Mouse (Mus musculus): ENCODE data around the gene Efcab11. TPM values are rescaled to one million over a fixed set of nuclear protein-coding genes. Genes with fewer than 3 reads are reported as not detected.
"Not testable (repeated sequence)": the region's sequence is repeated elsewhere in the genome, so short reads cannot be mapped to it uniquely, and the experiment has no call there.

Efcab11 gene
- polyA plus RNA-seq, 1 experiment from 2014 or later: 11.8 TPM

DNA sequence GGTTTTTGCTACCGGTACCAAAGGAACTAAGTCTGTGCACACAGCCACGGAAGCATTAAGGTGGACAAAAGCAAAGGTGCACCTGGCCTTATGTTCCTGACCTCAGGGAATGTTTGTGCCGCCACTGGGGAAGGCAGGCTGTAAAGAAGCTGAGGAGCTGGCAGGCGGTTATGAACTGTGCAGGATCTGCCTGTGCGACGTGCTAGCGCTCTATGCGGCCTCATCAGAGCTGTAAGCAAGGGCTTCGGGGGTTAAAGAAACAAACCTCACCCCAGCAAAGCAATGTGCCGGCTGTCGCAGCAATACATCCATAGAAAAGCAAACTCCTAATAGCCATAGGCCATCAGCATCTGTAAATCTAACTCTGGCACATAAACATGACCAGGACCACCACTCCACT is 46.1 kb downstream of the Efcab11 start:
- no peaks in the 10 kb centered on the region for H3K36me3 ChIP-seq
- H3K9me3 ChIP-seq (replicated peaks): 0 out of 2 replicates have a peak, but pooled peaks cover 6% of the 10 kb centered on the region
- no peak overlapping the region for H3K4me3 ChIP-seq
- H3K27me3 ChIP-seq (replicated peaks): no peaks in the 10 kb centered on the region
- H3K9ac ChIP-seq: no peak overlapping the region
- no peak overlapping the region for H3K4me2 ChIP-seq
- no peaks in the 10 kb centered on the region for H3K4me1 ChIP-seq (replicated peaks)
- H3K27ac ChIP-seq (ENCODE audit: poor library complexity, severe bottlenecking): no peak overlapping the region
- 87% methylated on average over 11 of the region's 11 CpGs for WGBS
- no peak for ATAC-seq (ENCODE audit: insufficient number of reproducible peaks, low FRiP score)

- H3K4me3 ChIP-seq: no peak overlapping the region
- ATAC-seq (ENCODE audit: insufficient number of reproducible peaks, low FRiP score): no peak
- H3K36me3 ChIP-seq: no peaks in the 10 kb centered on the region
- H3K27ac ChIP-seq (ENCODE audit: poor library complexity, severe bottlenecking): no peak overlapping the region
- no peak overlapping the region for H3K9ac ChIP-seq
- H3K4me1 ChIP-seq (replicated peaks): no peaks in the 10 kb centered on the region
- H3K27me3 ChIP-seq (replicated peaks): no peaks in the 10 kb centered on the region
- WGBS: 86% methylated on average over 5 of the region's 5 CpGs
- H3K9me3 ChIP-seq (replicated peaks): 0 out of 2 replicates have a peak, but pooled peaks cover 6% of the 10 kb centered on the region
- H3K4me2 ChIP-seq: no peak overlapping the region
Observed at GRCm38 (mm10) chr12:99837528-99837927, 46.7 kb downstream of the Efcab11 start.

DNA sequence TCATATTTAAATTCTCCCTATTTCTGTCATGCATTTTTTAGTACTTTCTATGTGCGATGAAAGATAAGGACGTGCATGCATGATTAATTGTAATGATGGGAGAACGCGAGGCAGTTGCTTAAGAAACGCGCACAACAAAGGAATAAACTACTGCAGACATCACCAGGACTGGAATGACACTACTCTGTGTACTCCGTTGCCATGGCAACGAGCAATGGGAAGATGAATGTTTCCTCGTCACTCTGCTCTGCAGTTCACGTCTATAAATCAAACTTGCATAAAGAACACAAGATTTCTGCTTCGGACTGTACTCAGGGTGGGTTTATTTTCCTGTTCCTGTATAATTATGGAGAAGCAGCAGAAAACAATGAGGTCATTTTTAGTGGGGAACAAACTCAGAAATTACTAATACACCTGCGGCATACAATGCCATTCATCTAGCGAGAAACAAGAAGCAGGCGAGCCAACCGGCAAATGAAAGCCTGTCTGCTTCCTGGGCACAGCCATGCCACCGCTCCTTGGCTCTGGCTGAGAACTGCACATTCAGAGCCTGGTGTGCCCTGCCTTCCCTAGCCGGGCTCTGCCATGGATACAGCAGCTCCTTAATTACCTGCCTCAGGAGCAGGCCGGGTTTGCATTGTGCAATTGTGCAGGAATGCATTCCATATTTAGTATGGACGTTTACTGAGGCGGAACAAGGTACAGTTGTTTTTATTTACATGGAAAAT is 47.7 kb downstream of the Efcab11 start:
- Histone ChIP-seq H3K4me1 (replicated peaks) (no peaks in the 10 kb centered on the region), H3K9ac (no peak overlapping the region), H3K9me3 (replicated peaks) (0 out of 2 replicates have a peak, but pooled peaks cover 6% of the 10 kb centered on the region), H3K4me3 (no peak overlapping the region), H3K4me2 (no peak overlapping the region), H3K27me3 (replicated peaks) (no peaks in the 10 kb centered on the region), H3K27ac (ENCODE audit: poor library complexity, severe bottlenecking) (no peak overlapping the region), H3K36me3 (no peaks in the 10 kb centered on the region)
- WGBS: 83% methylated on average over 20 of the region's 20 CpGs
- ATAC-seq (ENCODE audit: insufficient number of reproducible peaks, low FRiP score): no peak

GRCm38 (mm10) chr12:99833476-99833875 is 50.8 kb downstream of the Efcab11 start:
- Histone ChIP-seq H3K4me1 (replicated peaks) (no peaks in the 10 kb centered on the region), H3K4me2 (no peak overlapping the region), H3K27ac (ENCODE audit: poor library complexity, severe bottlenecking) (no peak overlapping the region), H3K36me3 (no peaks in the 10 kb centered on the region), H3K4me3 (no peak overlapping the region), H3K9ac (no peak overlapping the region), H3K9me3 (replicated peaks) (0 out of 2 replicates have a peak, but pooled peaks cover 6% of the 10 kb centered on the region), H3K27me3 (replicated peaks) (no peaks in the 10 kb centered on the region)
- 93% methylated on average over 1 of the region's 1 CpGs for WGBS
- no peak for ATAC-seq (ENCODE audit: insufficient number of reproducible peaks, low FRiP score)

DNA sequence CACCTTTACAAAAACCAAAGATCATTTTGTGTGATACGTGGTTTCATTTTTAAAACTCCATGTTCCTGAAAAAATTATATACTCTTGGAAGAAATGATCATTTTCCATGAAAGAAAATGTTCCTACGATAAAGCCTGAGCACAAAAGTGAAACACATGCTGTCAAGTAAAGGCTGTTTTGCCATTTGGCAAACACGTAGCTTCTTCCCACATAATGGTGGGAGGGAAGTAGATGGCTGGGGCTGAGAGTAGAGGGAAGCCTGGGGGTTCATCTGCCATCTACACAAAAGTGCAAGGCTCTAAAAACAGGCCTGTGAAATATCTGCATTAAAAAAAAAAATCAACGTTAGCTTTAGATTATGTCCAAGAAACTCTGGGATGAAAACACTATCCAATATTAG is 61.6 kb downstream of the Efcab11 start:
- Histone ChIP-seq H3K27ac (ENCODE audit: poor library complexity, severe bottlenecking) (no peak overlapping the region), H3K36me3 (no peaks in the 10 kb centered on the region), H3K4me2 (no peak overlapping the region), H3K27me3 (replicated peaks) (no peaks in the 10 kb centered on the region), H3K4me1 (replicated peaks) (0 out of 2 replicates have a peak, but pooled peaks cover 4% of the 10 kb centered on the region), H3K9ac (no peak overlapping the region), H3K9me3 (replicated peaks) (no peaks in the 10 kb centered on the region), H3K4me3 (no peak overlapping the region)
- ATAC-seq (ENCODE audit: insufficient number of reproducible peaks, low FRiP score): no peak
- WGBS: 79% methylated on average over 4 of the region's 4 CpGs

- Histone ChIP-seq H3K27me3 (replicated peaks) (no peaks in the 10 kb centered on the region), H3K27ac (ENCODE audit: poor library complexity, severe bottlenecking) (no peak overlapping the region), H3K9me3 (replicated peaks) (no peaks in the 10 kb centered on the region; the same call in 1 of the 2 replicates), H3K36me3 (peaks cover under 1% of the 10 kb centered on the region; the same call in 1 of the 2 replicates), H3K9ac (no peak overlapping the region), H3K4me1 (replicated peaks) (0 out of 2 replicates have a peak, but pooled peaks cover 4% of the 10 kb centered on the region), H3K4me3 (no peak overlapping the region), H3K4me2 (no peak overlapping the region)
- ATAC-seq (ENCODE audit: insufficient number of reproducible peaks, low FRiP score): no peak
- WGBS: 71% methylated on average over 12 of the region's 12 CpGs
Observed at GRCm38 (mm10) chr12:99821309-99821934, 62.8 kb downstream of the Efcab11 start.

DNA sequence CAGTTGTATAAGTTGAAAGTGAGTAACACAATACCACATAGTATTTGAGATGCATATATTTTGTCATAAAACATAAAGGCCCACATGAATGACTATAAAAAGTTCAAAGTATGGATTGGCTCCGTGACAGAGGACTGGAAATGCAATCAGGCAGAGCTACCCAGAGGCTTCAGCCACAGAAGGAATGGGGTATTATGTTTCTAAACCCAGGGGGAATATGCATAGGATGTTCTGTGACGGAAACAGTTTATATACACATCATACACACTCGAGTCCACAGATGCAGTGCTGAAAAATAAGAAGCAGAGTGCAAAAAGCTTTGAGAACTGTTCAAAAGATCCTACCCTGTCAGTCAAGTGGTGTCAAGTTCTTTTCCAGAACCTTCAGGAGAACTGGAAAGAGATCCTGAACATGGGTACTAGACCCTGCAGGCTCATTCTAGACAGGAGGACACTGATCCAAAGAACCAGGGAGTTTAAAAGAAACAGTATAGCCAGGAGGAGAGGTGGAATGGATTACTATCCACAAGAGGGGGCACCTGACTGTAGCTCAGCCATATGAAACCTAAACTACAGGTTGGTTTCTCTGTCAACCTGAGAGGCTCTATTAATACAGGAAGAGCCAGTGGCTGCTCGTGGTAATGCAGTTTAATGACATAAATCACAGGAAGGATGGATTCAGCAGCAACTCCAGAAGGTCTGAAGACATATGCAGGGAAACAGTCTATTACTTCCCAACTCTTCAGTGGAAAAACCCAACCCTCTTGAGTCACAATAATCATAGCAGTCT is 64.9 kb downstream of the Efcab11 start:
- no peaks in the 10 kb centered on the region; the same call in 1 of the 2 replicates for H3K9me3 ChIP-seq (replicated peaks)
- no peak overlapping the region for H3K27ac ChIP-seq (ENCODE audit: poor library complexity, severe bottlenecking)
- H3K36me3 ChIP-seq: peaks cover 3% of the 10 kb centered on the region; the same call in 1 of the 2 replicates
- 0 out of 2 replicates have a peak, but pooled peaks cover 4% of the 10 kb centered on the region for H3K4me1 ChIP-seq (replicated peaks)
- H3K4me3 ChIP-seq: no peak overlapping the region
- no peaks in the 10 kb centered on the region for H3K27me3 ChIP-seq (replicated peaks)
- no peak for ATAC-seq (ENCODE audit: insufficient number of reproducible peaks, low FRiP score)
- H3K4me2 ChIP-seq: no peak overlapping the region
- no peak overlapping the region for H3K9ac ChIP-seq
- WGBS: 70% methylated on average over 4 of the region's 4 CpGs

GRCm38 (mm10) chr12:99818006-99818405 is 66.2 kb downstream of the Efcab11 start:
- H3K4me1 ChIP-seq (replicated peaks); H3K27ac ChIP-seq (ENCODE audit: poor library complexity, severe bottlenecking); H3K9me3 ChIP-seq (replicated peaks); H3K4me2 ChIP-seq; ATAC-seq (ENCODE audit: insufficient number of reproducible peaks, low FRiP score); H3K27me3 ChIP-seq (replicated peaks); H3K36me3 ChIP-seq; H3K9ac ChIP-seq; H3K4me3 ChIP-seq: not testable (repeated sequence)
- WGBS: 92% methylated on average over 16 of the region's 16 CpGs

GRCm38 (mm10) chr12:99815244-99815643 is 69.0 kb downstream of the Efcab11 start:
- H3K27ac ChIP-seq (ENCODE audit: poor library complexity, severe bottlenecking): no peak overlapping the region
- no peaks in the 10 kb centered on the region for H3K27me3 ChIP-seq (replicated peaks)
- H3K9ac ChIP-seq: no peak overlapping the region
- H3K36me3 ChIP-seq: peaks cover 3% of the 10 kb centered on the region; the same call in 1 of the 2 replicates
- WGBS: 70% methylated on average over 8 of the region's 8 CpGs
- no peaks in the 10 kb centered on the region for H3K4me1 ChIP-seq (replicated peaks)
- no peak for ATAC-seq (ENCODE audit: insufficient number of reproducible peaks, low FRiP score)
- no peak overlapping the region for H3K4me2 ChIP-seq
- H3K9me3 ChIP-seq (replicated peaks): peaks cover 2% of the 10 kb centered on the region
- H3K4me3 ChIP-seq: no peak overlapping the region

- H3K27me3 ChIP-seq (replicated peaks): no peaks in the 10 kb centered on the region
- ATAC-seq (ENCODE audit: insufficient number of reproducible peaks, low FRiP score): no peak
- WGBS: 74% methylated on average over 5 of the region's 5 CpGs
- no peak overlapping the region for H3K4me2 ChIP-seq
- H3K9ac ChIP-seq: no peak overlapping the region
- H3K36me3 ChIP-seq: no peaks in the 10 kb centered on the region
- H3K9me3 ChIP-seq (replicated peaks): peaks cover 2% of the 10 kb centered on the region; the same call in 1 of the 2 replicates
- H3K4me1 ChIP-seq (replicated peaks): no peaks in the 10 kb centered on the region
- no peak overlapping the region for H3K4me3 ChIP-seq
- no peak overlapping the region for H3K27ac ChIP-seq (ENCODE audit: poor library complexity, severe bottlenecking)
Observed at GRCm38 (mm10) chr12:99807891-99808290, 76.3 kb downstream of the Efcab11 start.

DNA sequence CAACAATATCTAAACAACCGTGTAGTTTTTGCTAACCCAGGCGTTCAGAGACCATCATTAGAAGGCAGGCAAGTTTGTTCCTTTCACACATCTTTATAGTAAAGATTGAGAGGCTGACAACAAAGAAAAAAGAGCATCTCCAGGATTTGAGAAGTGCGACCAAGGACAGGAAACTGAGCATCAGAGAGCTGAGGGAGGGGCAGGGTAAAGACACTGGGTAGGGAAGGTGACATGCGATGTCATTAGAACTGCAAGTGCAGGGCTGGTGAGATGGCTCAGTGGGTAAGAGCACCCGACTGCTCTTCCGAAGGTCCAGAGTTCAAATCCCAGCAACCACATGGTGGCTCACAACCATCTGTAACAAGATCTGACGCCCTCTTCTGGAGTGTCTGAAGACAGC is 77.5 kb downstream of the Efcab11 start:
- H3K4me2 ChIP-seq; H3K27me3 ChIP-seq (replicated peaks); H3K9me3 ChIP-seq (replicated peaks); H3K9ac ChIP-seq; H3K4me3 ChIP-seq; H3K36me3 ChIP-seq; H3K4me1 ChIP-seq (replicated peaks); H3K27ac ChIP-seq (ENCODE audit: poor library complexity, severe bottlenecking); ATAC-seq (ENCODE audit: insufficient number of reproducible peaks, low FRiP score): not testable (repeated sequence)
- 90% methylated on average over 7 of the region's 7 CpGs for WGBS
